ENCODE assay signal across 20 mouse cellular contexts in genomic region chr13:53648353-53648752, GRCm38 (mm10).
DNase-seq lines count a peak whose midpoint lies in the region; ATAC-seq and TF ChIP-seq lines count a peak whose summit lies in the region.
"Had no signal": no experiment of that assay in that cellular context is flagged by ENCODE, and none has a peak within 500 bp of the region (broad histone marks: within the 10 kb centered on the region; RNA-seq: fewer than 3 reads in every experiment).

No protein-coding gene starts in this region.

- H3K4me3 ChIP-seq in testis, adult 2 months (ENCODE audit: control insufficient read depth, low read depth, low read length) = peak overlapping the region; percentile 74
- peak overlapping the region; percentile 25; the same call in 1 of the 2 replicates for H3K4me3 ChIP-seq in G1E (ENCODE audit: low read depth, low read length)

- no peak for ATAC-seq in G1E (ENCODE audit: extremely low read depth, insufficient number of reproducible peaks, low FRiP score, poor library complexity, severe bottlenecking)
- ATAC-seq: activated CD4-positive, CD25-positive, alpha-beta regulatory T cell, adult 4 months; CD4-positive, CD25-positive, alpha-beta regulatory T cell, adult 4 months; Patski had no signal

- peaks cover 70% of the 10 kb centered on the region for H3K9me3 ChIP-seq in G1E (replicated peaks)

- no peak for TF ChIP-seq CTCF in testis, adult 2 months (IDR thresholded peaks at IDR 0.05; ENCODE audit: control insufficient read depth, insufficient read depth, insufficient replicate concordance, low read depth, low read length)
- TF ChIP-seq CTCF in G1E (IDR thresholded peaks at IDR 0.05; ENCODE audit: low read depth, low read length) = no peak

- H3K27ac ChIP-seq in testis, adult 2 months (ENCODE audit: control insufficient read depth, insufficient read depth, low read depth, low read length) = peak overlapping the region; percentile 81

- DNase-seq in retina, postnatal 1 day = peak; percentile 43
- no peak for DNase-seq in retina, embryonic 14.5 days (ENCODE audit: low spot score)
- DNase-seq in testis, postnatal 10 days (ENCODE audit: low spot score) = no peak
- no peak for DNase-seq in G1E (ENCODE audit: low spot score)
- DNase-seq in thymus, postnatal 36 days = no peak
- DNase-seq: adrenal gland, adult 2 months; adrenal gland, adult 8-10 months; adrenal gland, postnatal 10 days; adrenal gland, postnatal 14 days; adrenal gland, postnatal 25 days; adrenal gland, postnatal 36 days; B cell, adult 2 months; cerebellum, adult 11 months; cerebellum, adult 11-12 months; cerebellum, adult 18-20 months; cerebellum, adult 2 months had no signal

- peak; percentile 93; the same call in 1 of the 2 replicates for TF ChIP-seq POLR2A in testis, adult 2 months (IDR thresholded peaks at IDR 0.05; ENCODE audit: control insufficient read depth, low read depth, low read length)

- H3K36me3 ChIP-seq in testis, adult 2 months (ENCODE audit: control insufficient read depth, insufficient read depth, low read length) = no peaks in the 10 kb centered on the region
- H3K36me3 ChIP-seq in G1E (replicated peaks) = no peaks in the 10 kb centered on the region

- peaks cover 3% of the 10 kb centered on the region for H3K4me1 ChIP-seq in testis, adult 2 months (ENCODE audit: control insufficient read depth, insufficient read depth, low read length)
- H3K4me1 ChIP-seq in G1E (ENCODE audit: insufficient read depth, low read depth, low read length) = no peaks in the 10 kb centered on the region

- H3K27me3 ChIP-seq in testis, adult 2 months (ENCODE audit: control insufficient read depth, insufficient read depth, low read length) = no peaks in the 10 kb centered on the region
- H3K27me3 ChIP-seq in G1E (ENCODE audit: insufficient read depth, low read length) = no peaks in the 10 kb centered on the region
